Mouse (Mus musculus): ENCODE results near the gene Kcnj11.

Gene Kcnj11

DNA sequence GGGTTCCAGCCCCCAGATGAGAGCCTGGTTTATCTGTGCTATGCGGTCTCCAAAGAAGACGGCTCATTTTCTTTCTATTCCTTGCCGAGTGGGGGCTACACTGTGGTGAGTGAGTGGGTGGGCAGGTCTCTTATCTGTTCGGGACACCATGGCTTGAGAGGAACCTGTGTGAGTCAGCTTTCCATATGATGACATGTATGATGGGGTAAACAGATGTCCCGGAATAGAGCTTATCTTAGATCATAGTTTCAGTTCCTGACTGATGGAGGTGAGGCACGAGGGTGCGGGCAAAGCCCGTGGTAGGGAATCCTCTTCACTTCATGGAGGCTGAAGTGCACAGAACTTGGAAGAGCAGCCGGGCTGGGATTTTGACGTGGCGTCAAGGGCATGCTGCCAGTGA lies 54.7 kb downstream of the Kcnj11 start:
- DNase-seq, result no peak

GRCm38 (mm10) chr7:46044106-46044505 lies 56.5 kb downstream of the Kcnj11 start:
- DNase-seq, result no peak

All from lung, postnatal 14 days (tissue).